Mouse (Mus musculus): Measurements from ENCODE around the gene Foxk2. TPM values are rescaled to one million over a fixed set of nuclear protein-coding genes. Genes with fewer than 3 reads are reported as not detected.

Gene Foxk2
- polyA plus RNA-seq, 1 experiment from 2014 or later, result 8.4 TPM

Other genes starting within 250 kb of the Foxk2 start
- gene Cd7, start 220.6 kb upstream of the Foxk2 start, polyA plus RNA-seq (2014; fragmentation: Nextera tagmentation; extraction: Ambion mirVana), result 0.31 TPM in 1 of 2 replicates, not detected in the other
- gene Sectm1b, start 196.4 kb upstream of the Foxk2 start, polyA plus RNA-seq (2014; fragmentation: Nextera tagmentation; extraction: Ambion mirVana), result not detected in 2 replicates
- not detected in 2 replicates for gene Sectm1a, start 178.8 kb upstream of the Foxk2 start, polyA plus RNA-seq (2014; fragmentation: Nextera tagmentation; extraction: Ambion mirVana)
- not detected in 2 replicates for gene Tex19.2, start 141.3 kb upstream of the Foxk2 start, polyA plus RNA-seq (2014; fragmentation: Nextera tagmentation; extraction: Ambion mirVana)
- 0.14 and 0.20 TPM in 2 replicates for gene Tex19.1, start 113.8 kb upstream of the Foxk2 start, polyA plus RNA-seq (2014; fragmentation: Nextera tagmentation; extraction: Ambion mirVana)
- not detected in 2 replicates for gene Uts2r, start 99.7 kb upstream of the Foxk2 start, polyA plus RNA-seq (2014; fragmentation: Nextera tagmentation; extraction: Ambion mirVana)
- 6.2 and 7.9 TPM in 2 replicates for gene Hexdc, start 55.6 kb upstream of the Foxk2 start, polyA plus RNA-seq (2014; fragmentation: Nextera tagmentation; extraction: Ambion mirVana)
- gene Ogfod3, start 55.3 kb upstream of the Foxk2 start, polyA plus RNA-seq (2014; fragmentation: Nextera tagmentation; extraction: Ambion mirVana), result 25.3 and 29.9 TPM in 2 replicates
- 20.5 and 21.7 TPM in 2 replicates for gene Cybc1, start 30.7 kb upstream of the Foxk2 start, polyA plus RNA-seq (2014; fragmentation: Nextera tagmentation; extraction: Ambion mirVana)
- gene Narf, start 22.7 kb upstream of the Foxk2 start, polyA plus RNA-seq (2014; fragmentation: Nextera tagmentation; extraction: Ambion mirVana), result 51.3 and 61.0 TPM in 2 replicates
- gene Wdr45b, start 94.5 kb downstream of the Foxk2 start, polyA plus RNA-seq (2014; fragmentation: Nextera tagmentation; extraction: Ambion mirVana), result 84.8 and 88.8 TPM in 2 replicates
- gene Rab40b, start 128.3 kb downstream of the Foxk2 start, polyA plus RNA-seq (2014; fragmentation: Nextera tagmentation; extraction: Ambion mirVana), result 3.4 and 4.5 TPM in 2 replicates
- 4.1 and 4.8 TPM in 2 replicates for gene Fn3krp, start 161.4 kb downstream of the Foxk2 start, polyA plus RNA-seq (2014; fragmentation: Nextera tagmentation; extraction: Ambion mirVana)
- 4.5 and 6.2 TPM in 2 replicates for gene Fn3k, start 174.9 kb downstream of the Foxk2 start, polyA plus RNA-seq (2014; fragmentation: Nextera tagmentation; extraction: Ambion mirVana)
- gene Tbcd, start 192.0 kb downstream of the Foxk2 start, polyA plus RNA-seq (2014; fragmentation: Nextera tagmentation; extraction: Ambion mirVana), result 16.5 and 22.3 TPM in 2 replicates

All from heart, embryonic 11.5 days (tissue).